Mouse (Mus musculus): Measurements from ENCODE around the gene Tmem101. TPM values are rescaled to one million over a fixed set of nuclear protein-coding genes. Genes with fewer than 3 reads are reported as not detected.

Tmem101 gene
- polyA plus RNA-seq, 1 experiment: 26.7 TPM

DNA sequence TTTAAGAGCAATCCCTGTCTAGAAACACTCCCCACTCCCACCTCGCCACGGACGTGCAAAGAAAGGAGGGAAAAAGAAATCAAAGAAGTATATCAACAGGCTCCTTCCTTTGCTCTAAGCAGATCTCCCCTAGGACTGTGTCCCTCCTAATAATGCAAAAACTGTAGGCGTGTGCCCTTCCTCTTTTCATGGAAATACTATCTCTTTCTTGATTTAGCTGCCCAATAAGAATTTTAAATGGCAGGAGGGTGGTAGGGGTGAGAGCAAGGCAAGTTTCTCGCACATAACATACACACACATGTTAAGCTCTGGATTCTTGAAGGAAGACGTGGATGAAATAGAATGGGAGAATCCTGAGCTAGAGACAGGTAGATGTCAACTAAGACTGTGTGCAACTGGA, 32.8 kb upstream of the Tmem101 start:
- TF ChIP-seq POLR2A (IDR thresholded peaks at IDR 0.05; ENCODE audit: borderline replicate concordance, extremely low read depth, low read depth, low read length): no peak
- no peak for TF ChIP-seq CTCF (IDR thresholded peaks at IDR 0.05; ENCODE audit: insufficient read depth, low read length)
- Histone ChIP-seq H3K4me1 (ENCODE audit: control insufficient read depth, insufficient read depth, low read length) (peaks cover 9% of the 10 kb centered on the region), H3K4me3 (replicated peaks; ENCODE audit: extremely low read depth, low read depth, low read length) (no peak overlapping the region)
- WGBS: 59% methylated on average over 6 of the region's 6 CpGs
- no peak for DNase-seq

DNA sequence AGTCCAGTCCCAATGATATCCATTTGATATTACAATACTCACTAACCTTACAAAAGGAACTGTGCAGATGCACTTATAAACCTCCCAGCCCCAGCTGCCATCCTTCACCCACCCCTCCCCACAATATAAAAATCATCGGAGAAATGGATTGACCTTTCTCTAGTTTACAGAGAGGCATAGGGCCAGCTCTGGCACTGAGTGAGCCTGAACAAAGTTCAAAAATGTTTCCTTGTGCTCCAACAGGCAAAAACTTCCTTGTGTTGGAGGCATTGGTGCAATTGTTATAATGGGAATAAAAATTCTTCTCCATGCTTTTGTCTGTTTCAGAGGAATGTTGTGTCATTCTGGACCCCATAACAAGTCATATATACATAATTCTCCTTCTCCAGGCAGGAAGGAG, 30.0 kb upstream of the Tmem101 start:
- DNase-seq: no peak
- 55% methylated on average over 1 of the region's 1 CpGs for WGBS
- TF ChIP-seq CTCF (IDR thresholded peaks at IDR 0.05; ENCODE audit: insufficient read depth, low read length): no peak
- TF ChIP-seq POLR2A (IDR thresholded peaks at IDR 0.05; ENCODE audit: borderline replicate concordance, extremely low read depth, low read depth, low read length): no peak
- peaks cover 12% of the 10 kb centered on the region for H3K4me1 ChIP-seq (ENCODE audit: control insufficient read depth, insufficient read depth, low read length)
- no peak overlapping the region for H3K4me3 ChIP-seq (replicated peaks; ENCODE audit: extremely low read depth, low read depth, low read length)

DNA sequence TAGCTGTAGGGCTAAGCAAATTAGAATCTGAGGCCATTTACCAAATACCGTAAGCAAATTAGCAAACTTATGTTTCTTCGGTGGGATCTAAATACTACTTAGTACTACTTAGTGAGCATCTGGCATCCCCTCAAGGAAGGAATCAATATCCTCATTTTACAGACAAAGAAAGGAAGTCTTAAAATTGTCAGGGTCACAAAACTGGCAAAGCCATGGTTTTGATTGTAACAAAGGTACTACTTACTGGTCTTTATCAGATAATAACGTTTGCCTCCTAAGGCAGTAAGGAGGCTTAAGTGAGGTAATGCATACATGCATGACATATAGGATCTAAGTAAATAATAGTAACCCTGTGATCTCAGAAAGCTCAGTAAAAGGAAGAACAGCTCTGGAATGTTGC, 29.5 kb upstream of the Tmem101 start:
- no peak for DNase-seq
- Histone ChIP-seq H3K4me1 (ENCODE audit: control insufficient read depth, insufficient read depth, low read length) (peaks cover 10% of the 10 kb centered on the region), H3K4me3 (replicated peaks; ENCODE audit: extremely low read depth, low read depth, low read length) (no peak overlapping the region)
- 34% methylated on average over 3 of the region's 3 CpGs for WGBS
- TF ChIP-seq CTCF (IDR thresholded peaks at IDR 0.05; ENCODE audit: insufficient read depth, low read length) (no peak), POLR2A (IDR thresholded peaks at IDR 0.05; ENCODE audit: borderline replicate concordance, extremely low read depth, low read depth, low read length) (no peak)

DNA sequence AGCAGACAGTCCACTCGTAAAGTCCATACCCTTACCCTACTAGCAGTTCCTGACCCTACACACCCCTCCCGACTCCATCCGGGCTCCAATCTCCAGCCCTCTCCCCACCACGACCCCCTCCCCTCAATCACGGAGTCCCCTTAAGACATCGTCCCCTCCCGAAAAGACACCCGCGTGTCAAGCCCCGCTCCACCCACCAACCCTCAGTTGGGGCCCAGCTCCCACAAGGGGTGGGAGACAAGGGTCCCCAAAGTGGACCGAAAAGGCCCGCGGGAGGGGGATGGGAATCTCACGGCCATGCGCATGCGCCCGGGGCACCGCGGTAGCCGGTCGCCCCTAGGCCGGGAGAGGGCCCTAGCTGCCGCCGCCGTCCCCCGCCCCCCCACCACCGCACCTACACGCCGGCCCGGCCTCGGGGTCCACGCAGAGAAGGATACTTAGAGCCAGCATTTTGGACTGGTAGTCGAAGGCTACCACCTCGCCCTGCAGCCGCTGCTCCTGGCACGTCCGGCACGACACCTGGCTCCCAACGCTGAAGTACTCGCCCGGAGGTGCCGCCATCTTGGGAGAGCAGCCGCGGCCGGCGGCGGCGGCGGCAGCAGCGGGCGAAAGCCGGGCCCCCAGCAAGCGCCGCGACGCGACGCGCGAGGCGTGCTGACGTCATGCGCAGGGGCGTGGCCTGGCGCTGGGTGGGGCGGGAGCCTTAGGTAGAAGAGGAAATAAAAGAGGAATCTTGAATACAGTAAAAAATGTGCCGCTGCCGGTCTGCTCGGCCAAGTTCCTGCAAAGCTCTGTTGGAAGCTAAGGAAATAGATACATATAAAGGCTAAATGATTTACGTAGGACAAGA, 28.7 kb upstream of the Tmem101 start, which contains the start of gene Lsm12:
Gene Lsm12 (minus strand): TSS at position 651 of the 850 bp plus-strand sequence.
- TF ChIP-seq POLR2A (IDR thresholded peaks at IDR 0.05; ENCODE audit: borderline replicate concordance, extremely low read depth, low read depth, low read length) (peak; percentile 53; the same call in 1 of the 2 replicates), CTCF (IDR thresholded peaks at IDR 0.05; ENCODE audit: insufficient read depth, low read length) (no peak)
- under 1% methylated on average over 69 of the region's 70 CpGs for WGBS
- H3K4me3 ChIP-seq (replicated peaks; ENCODE audit: extremely low read depth, low read depth, low read length): peak within 1 kb of the TSS; percentile 99
- peaks cover 9% of the 10 kb centered on the region for H3K4me1 ChIP-seq (ENCODE audit: control insufficient read depth, insufficient read depth, low read length)
- DNase-seq: peak; percentile 97

DNA sequence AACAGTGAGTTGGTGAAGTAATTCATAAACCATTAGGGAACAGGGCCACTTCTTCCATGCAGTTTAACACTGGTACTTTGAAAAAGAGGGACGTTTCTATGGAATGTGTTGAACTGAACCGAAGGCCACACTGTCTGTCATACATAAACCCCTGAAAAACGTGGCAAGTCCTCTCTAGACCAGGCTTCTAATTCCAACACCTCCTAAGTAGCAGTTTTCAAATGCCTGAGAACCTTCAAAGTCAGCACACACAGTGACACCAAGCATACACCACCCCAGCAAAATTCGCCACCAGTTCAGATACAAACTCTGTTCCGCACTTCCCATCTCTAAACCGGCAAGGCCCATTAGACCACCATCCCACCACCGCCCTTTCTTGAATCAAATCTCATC, 28.0 kb upstream of the Tmem101 start:
- 3% methylated on average over 7 of the region's 7 CpGs for WGBS
- no peak for TF ChIP-seq POLR2A (IDR thresholded peaks at IDR 0.05; ENCODE audit: borderline replicate concordance, extremely low read depth, low read depth, low read length)
- no peak for TF ChIP-seq CTCF (IDR thresholded peaks at IDR 0.05; ENCODE audit: insufficient read depth, low read length)
- DNase-seq: no peak
- peaks cover 7% of the 10 kb centered on the region for H3K4me1 ChIP-seq (ENCODE audit: control insufficient read depth, insufficient read depth, low read length)
- H3K4me3 ChIP-seq (replicated peaks; ENCODE audit: extremely low read depth, low read depth, low read length): peak overlapping the region; percentile 99

DNA sequence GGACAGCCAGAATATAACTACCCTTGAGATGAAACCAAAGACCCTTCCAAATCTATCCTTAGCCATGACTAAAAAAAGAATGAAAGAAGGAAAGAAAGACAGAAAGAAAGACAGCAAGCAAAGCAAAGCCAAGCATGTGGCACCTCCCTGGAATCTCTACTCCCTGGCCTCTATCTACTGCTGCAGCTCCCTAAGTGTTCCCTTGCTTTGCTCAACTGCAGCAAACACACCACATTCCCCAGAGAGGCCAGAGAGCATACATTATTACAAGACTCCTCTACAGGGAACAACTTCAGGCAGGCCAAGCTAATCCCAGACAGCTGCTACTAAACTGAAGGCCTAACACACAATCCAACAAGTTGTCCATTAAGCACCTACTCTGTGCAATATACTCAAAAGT, 23.6 kb upstream of the Tmem101 start:
- DNase-seq: no peak
- Histone ChIP-seq H3K4me1 (ENCODE audit: control insufficient read depth, insufficient read depth, low read length) (peaks cover 5% of the 10 kb centered on the region), H3K4me3 (replicated peaks; ENCODE audit: extremely low read depth, low read depth, low read length) (no peak overlapping the region)
- TF ChIP-seq CTCF (IDR thresholded peaks at IDR 0.05; ENCODE audit: insufficient read depth, low read length): no peak
- no peak for TF ChIP-seq POLR2A (IDR thresholded peaks at IDR 0.05; ENCODE audit: borderline replicate concordance, extremely low read depth, low read depth, low read length)

DNA sequence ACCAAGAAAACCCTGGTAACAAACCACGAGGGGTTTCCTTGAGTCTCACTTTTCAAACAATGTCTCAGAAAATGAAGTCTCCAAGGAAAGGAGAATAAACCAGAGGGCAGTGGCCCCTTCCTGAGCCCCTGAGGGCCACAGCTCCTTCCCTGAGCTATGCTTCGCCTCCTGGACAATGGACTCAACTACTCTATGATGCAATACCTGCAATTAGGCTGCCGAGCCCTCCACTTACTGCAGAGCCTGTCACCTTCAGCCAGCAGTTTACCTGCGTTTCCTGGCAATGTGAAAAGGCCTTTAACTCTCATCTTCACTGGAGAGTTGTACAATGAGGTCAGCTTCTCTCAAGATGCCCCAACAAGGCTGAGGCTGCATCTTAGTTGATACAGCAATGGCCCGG, 12.5 kb upstream of the Tmem101 start:
- no peak for DNase-seq
- TF ChIP-seq POLR2A (IDR thresholded peaks at IDR 0.05; ENCODE audit: borderline replicate concordance, extremely low read depth, low read depth, low read length): no peak
- no peak for TF ChIP-seq CTCF (IDR thresholded peaks at IDR 0.05; ENCODE audit: insufficient read depth, low read length)
- 63% methylated on average over 5 of the region's 5 CpGs for WGBS
- no peak overlapping the region for H3K4me3 ChIP-seq (replicated peaks; ENCODE audit: extremely low read depth, low read depth, low read length)
- no peaks in the 10 kb centered on the region; the same call in 1 of the 2 replicates for H3K4me1 ChIP-seq (ENCODE audit: control insufficient read depth, insufficient read depth, low read length)

DNA sequence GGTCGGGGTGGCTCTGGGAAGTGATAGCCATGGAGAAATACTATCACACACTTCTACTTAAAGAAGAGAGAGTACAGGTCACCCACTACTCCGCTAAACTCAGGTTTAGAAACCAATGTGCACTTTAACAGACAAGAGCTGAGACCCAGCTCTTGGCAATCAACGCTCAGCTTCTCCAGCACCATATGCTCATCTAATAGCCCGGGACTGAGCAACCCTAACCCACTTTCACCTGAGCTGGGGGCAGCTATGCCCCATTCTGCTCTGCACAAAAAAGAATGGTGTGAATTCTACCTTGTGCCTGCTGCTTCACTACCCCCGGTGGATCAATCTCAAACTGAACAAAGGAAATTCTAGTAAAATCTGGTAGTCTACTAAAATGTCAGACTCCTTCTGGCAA, 11.3 kb upstream of the Tmem101 start:
- Histone ChIP-seq H3K4me3 (replicated peaks; ENCODE audit: extremely low read depth, low read depth, low read length) (no peak overlapping the region), H3K4me1 (ENCODE audit: control insufficient read depth, insufficient read depth, low read length) (no peaks in the 10 kb centered on the region; the same call in 1 of the 2 replicates)
- TF ChIP-seq POLR2A (IDR thresholded peaks at IDR 0.05; ENCODE audit: borderline replicate concordance, extremely low read depth, low read depth, low read length): no peak
- no peak for TF ChIP-seq CTCF (IDR thresholded peaks at IDR 0.05; ENCODE audit: insufficient read depth, low read length)
- 93% methylated on average over 5 of the region's 5 CpGs for WGBS
- DNase-seq: no peak

DNA sequence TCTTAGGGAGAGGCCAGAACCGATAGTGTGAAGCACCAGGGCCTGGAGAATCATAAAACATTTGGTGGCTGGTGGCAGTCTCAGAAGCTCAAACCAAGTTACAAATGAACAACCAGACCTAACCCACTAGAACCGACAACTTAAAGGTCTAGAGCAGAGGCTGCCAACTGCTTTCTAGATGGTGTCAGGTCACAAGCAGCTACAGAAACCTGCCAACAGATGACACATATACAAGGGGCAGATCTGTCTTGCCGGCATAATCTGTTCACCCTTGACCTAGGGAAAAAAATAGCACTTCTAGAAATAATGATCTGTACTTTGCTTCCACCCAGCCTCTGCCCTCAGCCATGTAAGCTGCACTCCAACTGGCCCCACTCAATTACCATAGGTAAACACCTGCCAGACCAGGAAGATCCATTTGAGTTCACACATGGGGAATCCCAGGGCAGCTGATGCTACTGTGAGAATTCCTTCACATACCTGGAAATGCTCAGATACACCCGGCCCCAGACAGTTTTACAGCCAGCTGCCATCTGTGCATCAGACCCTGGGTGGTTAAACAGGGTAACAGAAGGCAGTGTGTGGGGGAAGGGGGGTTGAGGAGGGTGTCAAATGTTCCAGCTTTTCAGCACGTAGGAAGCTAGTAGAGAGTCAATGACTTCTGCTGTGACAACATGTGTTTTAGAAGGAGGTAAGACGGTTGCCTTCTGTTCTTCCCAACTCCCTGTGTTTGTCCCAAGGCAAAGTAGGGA, 9.9 kb upstream of the Tmem101 start:
- DNase-seq: no peak
- Histone ChIP-seq H3K4me3 (replicated peaks; ENCODE audit: extremely low read depth, low read depth, low read length) (no peak overlapping the region), H3K4me1 (ENCODE audit: control insufficient read depth, insufficient read depth, low read length) (no peaks in the 10 kb centered on the region; the same call in 1 of the 2 replicates)
- WGBS: 65% methylated on average over 6 of the region's 6 CpGs
- TF ChIP-seq POLR2A (IDR thresholded peaks at IDR 0.05; ENCODE audit: borderline replicate concordance, extremely low read depth, low read depth, low read length) (no peak), CTCF (IDR thresholded peaks at IDR 0.05; ENCODE audit: insufficient read depth, low read length) (no peak)

Measured in lung, adult 2 months (tissue).